Mouse (Mus musculus): ENCODE data around the gene B4galt2.

DNA sequence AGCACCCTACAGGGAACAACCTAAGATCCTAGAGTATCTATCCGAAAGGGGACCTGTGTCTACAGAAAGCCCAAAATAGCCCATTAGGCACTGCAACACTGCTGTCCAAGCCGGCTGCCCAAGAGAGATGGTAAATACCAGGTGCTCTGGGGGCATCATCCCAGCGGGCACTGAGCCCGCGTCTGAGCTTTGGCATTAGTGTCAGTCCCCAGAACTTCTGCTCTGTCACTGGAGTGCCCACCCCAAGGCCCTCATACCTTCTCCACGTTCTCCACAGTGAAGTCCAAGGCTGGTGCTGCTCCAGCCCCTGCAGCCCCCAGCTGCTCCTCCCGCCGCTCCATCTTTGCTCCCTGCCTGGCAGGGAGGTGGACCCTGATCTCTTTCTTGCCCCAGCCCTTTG lies 30.7 kb upstream of the B4galt2 start:
- TF ChIP-seq UBTF (IDR thresholded peaks at IDR 0.05; ENCODE audit: borderline replicate concordance, insufficient read depth, low read depth, low read length) (no peak), POLR2A (IDR thresholded peaks at IDR 0.05; ENCODE audit: control insufficient read depth in 1 of 2, insufficient read depth in 1 of 2, low read depth in 1 of 2, low read length in 2 of 2, poor library complexity in 1 of 2) (no peak), POLR2AphosphoS2 (IDR thresholded peaks at IDR 0.05; ENCODE audit: low read length) (no peak), CTCF (IDR thresholded peaks at IDR 0.05 in 2 of 3, conservative IDR thresholded peaks at IDR 0.05 in 1 of 3; ENCODE audit: control insufficient read depth in 1 of 3, insufficient read depth in 1 of 3, low read depth in 2 of 3, low read length in 3 of 3, poor library complexity in 1 of 3, severe bottlenecking in 1 of 3) (no peak), ZMIZ1 (IDR thresholded peaks at IDR 0.05; ENCODE audit: low read depth, low read length) (no peak), TCF12 (IDR thresholded peaks at IDR 0.05; ENCODE audit: low read depth, low read length) (no peak), MAX (IDR thresholded peaks at IDR 0.05; ENCODE audit: low read length) (no peak)
